Mouse (Mus musculus) embryonic fibroblast, embryonic 13.5 days (primary cell): ENCODE measurements around the gene Sap30. TPM values are rescaled to one million over a fixed set of nuclear protein-coding genes. Genes with fewer than 3 reads are reported as not detected.
"Not testable (repeated sequence)": the region's sequence is repeated elsewhere in the genome, so short reads cannot be mapped to it uniquely, and the experiment has no call there.

Source experiments
- H3K27ac ChIP-seq: 2 replicates; pipeline ENCODE4 v1.5.1; 2012; ENCODE audit warnings: low read length, control low read depth, inconsistent platforms; ENCODE audit not compliant: insufficient read depth
- H3K4me1 ChIP-seq: 2 replicates; pipeline ENCODE4 v1.6.1; 2011; ENCODE audit warnings: low read length; ENCODE audit not compliant: control insufficient read depth, insufficient read depth
- H3K4me3 ChIP-seq: 2 replicates; pipeline ENCODE4 v1.5.1; 2011; ENCODE audit warnings: mild to moderate bottlenecking, control low read depth, low read length; ENCODE audit not compliant: insufficient read depth
- CTCF ChIP-seq: IDR thresholded peaks from 2 replicates; pipeline ENCODE4 v1.5.1; 2011; ENCODE audit warnings: mild to moderate bottlenecking, control low read depth, low read length, moderate library complexity, borderline replicate concordance; ENCODE audit not compliant: insufficient read depth
- POLR2A ChIP-seq: IDR thresholded peaks from 2 replicates; pipeline ENCODE4 v1.6.1; 2011; ENCODE audit warnings: low read depth, mild to moderate bottlenecking, control low read depth, low read length, moderate library complexity
- polyA plus RNA-seq: library from polyadenylated mRNA; stranded (reverse); fragments of >200 nt; gene quantifications from 2 replicates; pipeline ENCODE4 v1.2.4, GENCODE M21; 2011; ENCODE audit warnings: low read depth; ENCODE audit not compliant: missing spikeins, insufficient read length

Sap30 gene
- polyA plus RNA-seq, 1 experiment = 14.8 TPM

GRCm38 (mm10) chr8:57468624-57469023 is 19.0 kb downstream of the Sap30 start:
- H3K4me3 ChIP-seq = no peak overlapping the region
- no peak overlapping the region for H3K27ac ChIP-seq
- TF ChIP-seq CTCF (no peak), POLR2A (no peak)
- no peaks in the 10 kb centered on the region for H3K4me1 ChIP-seq

GRCm38 (mm10) chr8:57463757-57464156 is 23.9 kb downstream of the Sap30 start:
- H3K4me1 ChIP-seq = no peaks in the 10 kb centered on the region
- H3K4me3 ChIP-seq = no peak overlapping the region
- TF ChIP-seq POLR2A (no peak), CTCF (no peak)
- no peak overlapping the region for H3K27ac ChIP-seq

- H3K4me1 ChIP-seq = no peaks in the 10 kb centered on the region
- TF ChIP-seq CTCF (no peak), POLR2A (no peak)
- H3K4me3 ChIP-seq = no peak overlapping the region
- no peak overlapping the region for H3K27ac ChIP-seq
These were observed 24.8 kb downstream of the Sap30 start for GRCm38 (mm10) chr8:57462839-57463238.

- Histone ChIP-seq H3K27ac (no peak overlapping the region), H3K4me3 (no peak overlapping the region), H3K4me1 (no peaks in the 10 kb centered on the region)
- TF ChIP-seq POLR2A (no peak), CTCF (no peak)
These were observed 29.7 kb downstream of the Sap30 start for GRCm38 (mm10) chr8:57457942-57458341.

- TF ChIP-seq POLR2A (no peak), CTCF (no peak)
- Histone ChIP-seq H3K27ac (no peak overlapping the region), H3K4me3 (no peak overlapping the region), H3K4me1 (no peaks in the 10 kb centered on the region)
These were observed 30.5 kb downstream of the Sap30 start for GRCm38 (mm10) chr8:57457152-57457551.

GRCm38 (mm10) chr8:57455765-57456164 is 31.9 kb downstream of the Sap30 start, which contains the start of gene Scrg1:
TSS of gene Scrg1 (plus strand) at chr8:57455923.
- no peaks in the 10 kb centered on the region for H3K4me1 ChIP-seq
- H3K27ac ChIP-seq = no peak within 1 kb of the TSS
- H3K4me3 ChIP-seq = no peak within 1 kb of the TSS
- TF ChIP-seq CTCF = no peak
- no peak for TF ChIP-seq POLR2A

GRCm38 (mm10) chr8:57453361-57453760 is 34.3 kb downstream of the Sap30 start:
- TF ChIP-seq CTCF = no peak
- no peak for TF ChIP-seq POLR2A
- Histone ChIP-seq H3K4me3 (no peak overlapping the region), H3K4me1 (no peaks in the 10 kb centered on the region), H3K27ac (no peak overlapping the region)

- no peak overlapping the region for H3K27ac ChIP-seq
- TF ChIP-seq POLR2A (no peak), CTCF (no peak)
- H3K4me1 ChIP-seq = no peaks in the 10 kb centered on the region
- H3K4me3 ChIP-seq = no peak overlapping the region
These were observed 35.8 kb downstream of the Sap30 start for GRCm38 (mm10) chr8:57451896-57452295.

- no peak for TF ChIP-seq POLR2A
- no peak for TF ChIP-seq CTCF
- Histone ChIP-seq H3K4me3 (no peak overlapping the region), H3K4me1 (no peaks in the 10 kb centered on the region), H3K27ac (no peak overlapping the region)
These were observed 36.9 kb downstream of the Sap30 start for GRCm38 (mm10) chr8:57450726-57451125.

- H3K4me1 ChIP-seq, H3K4me3 ChIP-seq, H3K27ac ChIP-seq: not testable (repeated sequence)
These were observed 41.8 kb downstream of the Sap30 start for GRCm38 (mm10) chr8:57445901-57446300.

GRCm38 (mm10) chr8:57443289-57443688 is 44.4 kb downstream of the Sap30 start:
- Histone ChIP-seq H3K4me3 (no peak overlapping the region), H3K4me1 (no peaks in the 10 kb centered on the region), H3K27ac (no peak overlapping the region)
- TF ChIP-seq CTCF (no peak), POLR2A (no peak)
